Mouse (Mus musculus): Measurements from ENCODE around the gene Wdfy2. TPM values are rescaled to one million over a fixed set of nuclear protein-coding genes. Genes with fewer than 3 reads are reported as not detected.

The Wdfy2 gene
- total RNA-seq, 2 experiments from 2014 or later: 8.0 TPM

DNA sequence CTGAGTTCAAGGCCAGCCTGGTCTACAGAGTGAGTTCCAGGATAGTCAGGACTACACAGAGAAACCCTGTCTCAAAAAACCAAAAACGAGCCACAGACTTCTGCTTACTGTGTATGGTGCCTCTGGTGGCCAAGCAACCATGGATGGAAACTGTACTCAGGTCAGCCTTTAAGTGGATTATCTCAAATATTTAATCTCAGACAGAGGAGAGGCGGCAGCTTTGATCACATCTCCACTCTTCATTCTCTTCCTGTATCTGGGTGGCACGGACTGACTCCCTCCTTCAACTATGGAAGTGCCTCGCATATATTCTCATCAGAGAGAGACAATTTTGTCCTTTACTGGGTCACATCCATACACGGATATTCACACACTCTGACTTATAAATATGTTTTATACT lies 34.0 kb downstream of the Wdfy2 start:
- TF ChIP-seq CTCF (IDR thresholded peaks at IDR 0.05): no peak
- intact Hi-C loops (cut with DNase I): no loop called here
- peak overlapping the region; percentile 69 for H3K27ac ChIP-seq
- DNase-seq: no peak
- H3K4me3 ChIP-seq: no peak overlapping the region

DNA sequence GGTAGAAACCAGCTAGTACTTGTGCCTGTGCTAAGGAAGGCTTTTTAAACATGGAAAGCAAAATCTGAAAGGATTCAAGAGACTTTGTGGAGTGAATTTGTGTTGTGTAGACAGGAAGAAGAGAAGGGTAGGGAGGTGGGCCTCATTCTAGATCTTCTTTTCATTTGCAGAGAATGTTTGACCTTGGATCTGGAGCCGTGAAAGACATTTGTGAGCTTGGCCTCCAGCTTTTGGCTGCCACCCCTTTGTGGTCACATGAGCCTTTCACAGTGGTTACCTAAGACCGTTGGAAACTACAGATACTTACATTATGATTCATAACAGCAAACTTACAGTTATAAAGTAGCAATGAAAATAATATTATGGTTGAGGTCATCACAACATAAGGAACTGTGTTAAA lies 34.5 kb downstream of the Wdfy2 start:
- no peak overlapping the region for H3K4me3 ChIP-seq
- H3K27ac ChIP-seq: peak overlapping the region; percentile 69
- intact Hi-C loops (cut with DNase I): no loop called here
- no peak for DNase-seq
- no peak for TF ChIP-seq CTCF (IDR thresholded peaks at IDR 0.05)

DNA sequence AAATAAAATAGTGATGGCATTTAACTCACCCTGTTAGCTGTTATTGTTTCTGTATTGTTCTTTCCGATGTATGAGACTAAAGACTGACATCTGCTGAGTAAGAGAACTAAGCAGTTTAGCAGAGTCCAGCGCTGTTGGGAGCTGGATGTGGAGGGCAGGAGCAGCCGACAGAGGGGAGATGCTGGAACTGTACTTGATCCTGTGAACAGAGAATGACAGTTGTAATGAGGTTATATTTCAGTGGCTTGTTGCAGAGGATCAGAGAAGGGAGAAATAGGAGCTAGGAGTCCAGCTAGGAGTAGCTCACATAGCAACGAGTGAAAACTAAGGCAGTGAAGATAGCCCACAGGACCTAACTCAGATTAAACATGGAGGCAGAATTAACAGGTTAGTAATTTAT lies 36.3 kb downstream of the Wdfy2 start:
- no peak for DNase-seq
- intact Hi-C loops (cut with DNase I): no loop called here
- Histone ChIP-seq H3K27ac (no peak overlapping the region), H3K4me3 (no peak overlapping the region)
- TF ChIP-seq CTCF (IDR thresholded peaks at IDR 0.05): no peak

DNA sequence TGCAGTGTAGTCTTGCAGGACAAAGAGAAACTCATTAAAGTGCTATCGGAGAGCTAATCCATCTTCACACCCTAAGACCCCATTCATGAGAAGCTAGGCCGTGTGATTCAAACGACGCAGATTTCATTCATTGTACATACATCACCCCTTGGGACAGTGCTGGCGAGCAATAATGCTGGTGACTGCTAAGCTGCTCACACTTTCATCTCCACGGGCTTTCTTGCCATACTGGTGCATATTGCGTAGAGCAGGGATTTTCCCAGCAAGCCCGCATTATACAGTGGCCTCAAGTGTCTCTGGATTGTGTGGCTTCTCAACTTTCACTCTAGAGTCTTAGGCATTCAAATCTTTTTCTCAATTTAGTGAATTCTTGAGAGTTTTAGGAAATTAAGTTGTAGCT lies 36.9 kb downstream of the Wdfy2 start:
- no peak overlapping the region for H3K4me3 ChIP-seq
- no peak overlapping the region for H3K27ac ChIP-seq
- intact Hi-C loops (cut with DNase I): no loop called here
- TF ChIP-seq CTCF (IDR thresholded peaks at IDR 0.05): no peak
- DNase-seq: no peak

DNA sequence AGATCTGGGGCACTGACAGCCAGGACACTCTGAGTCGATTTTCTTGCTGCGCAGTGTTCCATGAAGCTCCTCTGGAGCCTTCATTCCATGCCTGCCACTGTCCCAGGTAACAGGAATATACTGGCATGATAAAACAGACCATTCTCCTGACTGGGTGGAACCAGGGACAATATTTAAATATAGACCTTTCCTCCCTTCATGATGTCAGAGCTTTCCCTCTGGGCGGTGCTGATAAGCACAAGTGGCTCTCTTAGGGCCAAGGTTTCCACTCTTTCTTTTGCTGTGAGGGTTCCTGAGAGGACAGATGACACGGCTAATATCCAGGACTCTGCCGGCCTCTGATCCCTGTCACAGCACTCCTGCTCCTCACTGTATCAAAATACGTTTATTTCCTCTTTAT lies 40.6 kb downstream of the Wdfy2 start:
- Histone ChIP-seq H3K27ac (peak overlapping the region; percentile 88), H3K4me3 (peak overlapping the region; percentile 16; the same call in 1 of the 2 replicates)
- no peak for DNase-seq
- intact Hi-C loops (cut with DNase I): loop anchor here (2.0 kb wide), 2 partner anchors 39 to 61 kb away; no protein-coding TSS in a partner anchor
- no peak for TF ChIP-seq CTCF (IDR thresholded peaks at IDR 0.05)

DNA sequence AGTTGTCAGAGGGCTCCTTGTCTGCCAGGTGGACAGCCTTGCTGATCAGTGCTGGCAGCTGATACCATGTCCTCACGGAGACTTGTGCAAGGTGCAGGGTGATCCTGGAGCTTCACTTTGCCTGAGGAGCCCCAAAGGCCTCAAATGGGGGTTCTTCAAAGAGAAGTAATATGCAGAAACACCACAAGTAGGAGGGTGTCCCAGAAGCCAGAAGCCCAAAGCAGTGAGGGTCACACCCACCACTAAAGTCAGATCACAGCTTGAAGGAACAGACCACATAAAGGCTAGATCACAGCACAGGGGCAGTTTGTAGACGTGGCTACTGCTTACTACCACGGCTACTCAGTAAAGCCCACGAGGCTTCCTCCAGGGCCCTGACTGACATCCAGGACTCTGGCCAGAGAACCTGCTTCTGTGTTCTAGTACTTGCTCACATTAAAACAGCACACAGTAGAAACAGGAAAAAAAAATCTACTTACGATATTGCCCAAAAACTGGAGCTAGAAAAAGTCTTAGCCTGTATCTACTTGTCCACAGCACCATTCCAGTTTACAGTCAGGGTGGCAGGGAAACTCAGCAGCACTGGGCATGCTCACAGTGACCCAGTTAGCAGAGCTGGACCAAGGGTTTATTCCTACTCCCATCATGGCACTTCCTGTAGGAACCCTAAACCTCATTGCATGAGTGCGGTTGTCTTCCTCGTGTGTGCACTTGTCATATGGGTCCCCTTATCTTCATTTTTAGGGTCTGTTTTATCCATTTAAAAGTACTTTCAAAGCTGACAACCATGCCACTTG lies 41.4 kb downstream of the Wdfy2 start:
- Histone ChIP-seq H3K4me3 (no peak overlapping the region), H3K27ac (peak overlapping the region; percentile 88)
- TF ChIP-seq CTCF (IDR thresholded peaks at IDR 0.05): no peak
- no peak for DNase-seq
- intact Hi-C loops (cut with DNase I): loop anchor here (2.0 kb wide), 2 partner anchors 40 to 60 kb away; no protein-coding TSS in a partner anchor

DNA sequence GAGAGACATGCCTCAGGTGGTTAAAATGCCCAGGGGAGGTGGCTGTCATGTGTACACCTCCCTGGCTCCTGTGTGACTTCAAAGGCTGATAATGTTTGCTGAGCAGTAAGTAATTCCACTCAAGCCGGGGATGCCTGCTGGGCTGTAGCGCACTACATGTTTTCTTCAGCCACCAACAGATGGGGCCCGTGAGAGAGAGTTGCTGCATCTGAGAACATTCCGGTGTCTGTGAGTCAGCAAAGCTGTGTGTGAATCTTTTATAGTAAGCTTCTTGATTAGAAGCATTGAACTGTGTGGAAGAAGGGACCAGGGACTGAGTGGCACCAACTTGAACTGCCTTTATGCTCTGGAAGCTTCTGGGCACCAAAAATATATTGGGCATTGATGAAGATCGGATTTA lies 42.0 kb downstream of the Wdfy2 start:
- Histone ChIP-seq H3K27ac (peak overlapping the region; percentile 88), H3K4me3 (peak overlapping the region; percentile 25)
- TF ChIP-seq CTCF (IDR thresholded peaks at IDR 0.05): peak; percentile 77
- intact Hi-C loops (cut with DNase I): loop anchor here (2.0 kb wide), 2 partner anchors 41 to 59 kb away; no protein-coding TSS in a partner anchor
- DNase-seq: peak; percentile 84

DNA sequence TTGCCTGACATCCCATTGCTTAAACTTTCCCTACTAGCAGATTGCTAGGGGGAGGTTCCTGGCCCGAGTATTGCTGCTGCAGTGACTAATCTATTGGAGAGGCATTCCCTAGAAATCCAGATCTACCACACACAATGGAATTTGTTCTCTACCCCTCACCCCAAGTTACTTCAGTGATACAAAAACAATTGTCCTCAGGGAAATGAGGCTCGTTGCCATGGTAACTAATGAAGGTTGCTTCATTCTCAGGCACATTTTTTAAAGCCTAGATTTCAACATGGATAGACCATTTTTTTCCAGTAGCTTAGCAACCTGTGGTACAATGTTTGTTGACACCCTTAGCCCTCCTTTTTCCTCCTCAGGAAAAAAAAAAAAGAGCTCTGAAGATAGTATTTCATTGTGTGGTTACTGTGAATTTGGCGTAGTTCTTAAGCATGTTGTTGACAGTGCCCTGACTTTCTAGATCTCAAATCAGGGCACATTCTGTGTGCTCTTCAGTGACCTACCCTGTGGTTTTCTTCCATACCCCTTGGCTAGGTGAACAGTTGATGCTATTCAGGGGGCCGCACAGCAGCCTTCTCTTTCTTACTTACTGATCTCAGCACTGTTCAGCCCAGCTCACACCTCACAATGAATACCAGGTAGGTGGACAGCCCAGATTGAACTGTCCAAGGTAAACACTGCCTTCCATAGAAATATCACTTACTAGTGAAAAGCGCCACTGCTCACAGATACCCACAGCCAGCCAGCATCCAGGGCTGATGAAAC lies 42.8 kb downstream of the Wdfy2 start:
- Histone ChIP-seq H3K27ac (peak overlapping the region; percentile 88), H3K4me3 (no peak overlapping the region; the same call in 1 of the 2 replicates)
- peak; percentile 71 for DNase-seq
- intact Hi-C loops (cut with DNase I): loop anchor here (5.0 kb wide), 1 partner anchor 37 kb away; no protein-coding TSS in a partner anchor
- no peak for TF ChIP-seq CTCF (IDR thresholded peaks at IDR 0.05)

DNA sequence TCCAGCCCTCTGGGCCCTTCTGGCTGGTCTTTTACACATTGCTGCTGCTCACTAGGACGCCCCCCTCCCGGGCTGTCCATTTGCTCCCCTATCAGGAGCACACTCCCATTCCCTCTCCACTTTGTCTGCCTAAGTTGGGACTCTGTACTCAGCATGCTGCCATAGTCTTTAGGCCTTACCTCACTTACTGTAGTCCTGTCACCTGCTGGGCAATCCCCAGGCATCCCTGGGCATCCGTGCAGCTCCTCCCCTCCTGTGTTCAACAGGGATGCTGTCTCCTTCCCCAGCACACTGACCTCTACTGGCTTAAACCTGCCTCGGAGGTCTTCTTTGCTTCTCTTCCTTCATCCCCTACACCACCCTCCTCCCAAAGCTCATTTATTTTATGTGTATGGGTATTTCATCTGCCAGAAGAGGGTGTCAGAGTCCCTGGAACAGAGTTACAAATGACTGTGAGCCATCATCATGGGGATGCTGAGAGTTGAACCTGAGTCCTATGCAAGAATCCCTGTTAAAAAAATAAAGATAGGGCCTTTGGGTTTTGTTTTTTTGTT lies 44.7 kb downstream of the Wdfy2 start:
- peak; percentile 11; the same call in 1 of the 2 replicates for TF ChIP-seq CTCF (IDR thresholded peaks at IDR 0.05)
- DNase-seq: no peak
- intact Hi-C loops (cut with DNase I): loop anchor here (5.0 kb wide), 1 partner anchor 35 kb away; no protein-coding TSS in a partner anchor
- H3K4me3 ChIP-seq: no peak overlapping the region
- H3K27ac ChIP-seq: peak overlapping the region; percentile 88; the same call in 1 of the 2 replicates

DNA sequence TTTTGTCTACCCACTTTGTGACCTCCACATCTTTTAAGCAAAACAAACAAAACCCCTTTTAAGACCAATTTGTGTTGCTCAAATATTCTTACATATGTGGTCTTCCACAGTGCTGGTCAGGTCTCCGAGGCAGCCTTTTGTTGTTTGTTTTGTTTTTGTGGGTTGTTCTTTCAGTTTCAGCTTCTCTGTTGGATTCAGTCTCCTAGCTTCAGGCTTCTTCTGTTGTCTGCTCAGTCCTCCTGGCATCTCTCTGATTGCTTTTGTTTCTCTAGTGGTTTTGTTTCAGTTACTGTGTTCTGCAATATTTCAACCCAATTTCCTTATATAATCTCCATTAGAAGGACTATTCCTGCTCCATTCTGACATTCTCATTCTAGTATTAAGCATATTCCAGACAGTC lies 46.1 kb downstream of the Wdfy2 start:
- H3K27ac ChIP-seq: peak overlapping the region; percentile 9
- TF ChIP-seq CTCF (IDR thresholded peaks at IDR 0.05): no peak
- no peak for DNase-seq
- intact Hi-C loops (cut with DNase I): loop anchor here (5.0 kb wide), 1 partner anchor 34 kb away; no protein-coding TSS in a partner anchor
- no peak overlapping the region for H3K4me3 ChIP-seq

DNA sequence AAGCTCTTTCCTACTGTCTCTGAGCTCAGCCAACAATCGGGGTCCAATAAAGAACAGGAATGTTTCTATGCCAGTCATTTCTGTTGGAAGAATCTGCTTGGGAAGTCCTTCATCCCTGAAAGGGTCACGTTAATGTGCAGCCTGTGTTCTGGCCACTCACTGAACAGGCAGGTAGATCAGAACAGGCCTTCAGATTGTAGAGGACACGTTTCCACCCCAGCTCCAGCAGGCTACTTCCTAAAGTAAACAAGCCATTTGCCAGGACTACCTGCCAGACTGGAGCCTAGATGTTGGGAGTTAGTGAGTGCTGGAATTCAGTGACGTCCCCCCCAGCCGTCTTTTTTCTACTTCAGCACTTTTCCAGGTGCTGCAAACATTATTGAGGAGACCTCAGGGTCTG lies 46.7 kb downstream of the Wdfy2 start:
- intact Hi-C loops (cut with DNase I): loop anchor here (5.0 kb wide), 1 partner anchor 33 kb away; no protein-coding TSS in a partner anchor

DNA sequence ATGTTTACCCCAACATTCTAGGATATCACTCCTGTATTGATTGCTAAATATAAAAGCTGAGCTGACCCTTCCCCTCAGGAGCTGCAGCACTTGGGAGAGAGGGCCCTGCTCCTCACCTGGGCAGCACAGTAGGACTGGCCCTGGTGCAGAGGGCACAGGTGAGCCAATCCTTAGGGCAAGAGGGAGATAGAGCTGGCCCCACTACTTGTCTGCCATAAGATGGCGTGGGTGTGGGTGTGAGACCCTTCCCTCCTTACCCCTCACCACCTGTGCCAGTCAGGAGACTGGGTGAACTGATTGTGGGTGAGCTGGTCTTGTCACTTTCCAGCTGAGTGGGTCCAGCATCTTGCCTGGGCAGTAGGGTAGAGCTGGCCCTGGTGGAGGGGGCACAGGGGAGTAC lies 47.2 kb downstream of the Wdfy2 start:
- no peak for TF ChIP-seq CTCF (IDR thresholded peaks at IDR 0.05)
- Histone ChIP-seq H3K4me3 (no peak overlapping the region), H3K27ac (peak overlapping the region; percentile 9; the same call in 1 of the 2 replicates)
- intact Hi-C loops (cut with DNase I): loop anchor here (5.0 kb wide), 1 partner anchor 33 kb away; no protein-coding TSS in a partner anchor
- no peak for DNase-seq

More for the DNA sequence above, 46.7 kb downstream of the Wdfy2 start:
- no peak for TF ChIP-seq CTCF (IDR thresholded peaks at IDR 0.05)
- Histone ChIP-seq H3K4me3 (no peak overlapping the region), H3K27ac (peak overlapping the region; percentile 9)
- no peak for DNase-seq
